In genomic region chr2:131258693-131259092, GRCm38 (mm10) we compare ENCODE assay signal across 25 mouse cellular contexts. TPM values are rescaled to one million over a fixed set of nuclear protein-coding genes. Genes with fewer than 3 reads are reported as not detected.
DNase-seq lines count a peak whose midpoint lies in the region; ATAC-seq and TF ChIP-seq lines count a peak whose summit lies in the region.
"Had no signal": no experiment of that assay in that cellular context is flagged by ENCODE, and none has a peak within 500 bp of the region (broad histone marks: within the 10 kb centered on the region; RNA-seq: fewer than 3 reads in every experiment).

No protein-coding gene starts in this region.

- no peaks in the 10 kb centered on the region for H3K27me3 ChIP-seq in liver, embryonic 13.5 days
- H3K27me3 ChIP-seq in liver, embryonic 11.5 days (replicated peaks; ENCODE audit: control insufficient read depth, insufficient read depth, low read length): no peaks in the 10 kb centered on the region
- H3K27me3 ChIP-seq in MEL (ENCODE audit: control insufficient read depth in 1 of 2, insufficient read depth in 2 of 2, low read length in 2 of 2): no peaks in the 10 kb centered on the region
- no peaks in the 10 kb centered on the region for H3K27me3 ChIP-seq in midbrain, embryonic 14.5 days (ENCODE audit: control insufficient read depth, insufficient read depth, low read length)
- H3K27me3 ChIP-seq: embryonic facial prominence, embryonic 12.5 days; embryonic facial prominence, embryonic 15.5 days; heart, embryonic 13.5 days; hindbrain, embryonic 12.5 days; hindbrain, embryonic 15.5 days; intestine, embryonic 15.5 days had no signal

- H3K4me1 ChIP-seq in liver, embryonic 13.5 days (replicated peaks): peaks cover 76% of the 10 kb centered on the region
- peaks cover 45% of the 10 kb centered on the region for H3K4me1 ChIP-seq in liver, embryonic 11.5 days (replicated peaks; ENCODE audit: control insufficient read depth, insufficient read depth, low read length)
- peaks cover 19 to 39% of the 10 kb centered on the region in 2 experiments for H3K4me1 ChIP-seq in MEL (ENCODE audit: control insufficient read depth in 1 of 2, insufficient read depth in 2 of 2, low read length in 2 of 2)
- peaks cover 10% of the 10 kb centered on the region; the same call in 1 of the 2 replicates for H3K4me1 ChIP-seq in midbrain, embryonic 14.5 days (ENCODE audit: control insufficient read depth, insufficient read depth, low read length)

- no peaks in the 10 kb centered on the region for H3K36me3 ChIP-seq in liver, embryonic 13.5 days
- no peaks in the 10 kb centered on the region for H3K36me3 ChIP-seq in liver, embryonic 11.5 days (ENCODE audit: control insufficient read depth, insufficient read depth, low read length)
- peaks cover 0 to 26% of the 10 kb centered on the region in 2 experiments; a peak in 2 of 4 replicates for H3K36me3 ChIP-seq in MEL (ENCODE audit: control insufficient read depth in 1 of 2, insufficient read depth in 2 of 2, low read length in 2 of 2)
- H3K36me3 ChIP-seq in midbrain, embryonic 14.5 days (ENCODE audit: control insufficient read depth, insufficient read depth, low read length): no peaks in the 10 kb centered on the region
- H3K36me3 ChIP-seq: embryonic facial prominence, embryonic 12.5 days; embryonic facial prominence, embryonic 15.5 days; heart, embryonic 10.5 days; heart, embryonic 13.5 days; hindbrain, embryonic 12.5 days; hindbrain, embryonic 15.5 days; intestine, embryonic 15.5 days had no signal

- H3K4me2 ChIP-seq in liver, embryonic 13.5 days: no peak overlapping the region
- no peak overlapping the region for H3K4me2 ChIP-seq in liver, embryonic 11.5 days
- H3K4me2 ChIP-seq in midbrain, embryonic 14.5 days (ENCODE audit: low read length): no peak overlapping the region
- H3K4me2 ChIP-seq: embryonic facial prominence, embryonic 12.5 days; embryonic facial prominence, embryonic 15.5 days; heart, embryonic 13.5 days; hindbrain, embryonic 12.5 days; hindbrain, embryonic 15.5 days; intestine, embryonic 15.5 days had no signal

- H3K4me3 ChIP-seq in liver, embryonic 13.5 days (replicated peaks): no peak overlapping the region
- H3K4me3 ChIP-seq in liver, embryonic 11.5 days (ENCODE audit: low read depth, low read length): no peak overlapping the region
- no peak overlapping the region for H3K4me3 ChIP-seq in MEL (ENCODE audit: control insufficient read depth in 1 of 2, insufficient read depth in 1 of 2, low read depth in 2 of 2, low read length in 2 of 2)
- H3K4me3 ChIP-seq in midbrain, embryonic 14.5 days (replicated peaks; ENCODE audit: low read depth, low read length): no peak overlapping the region
- H3K4me3 ChIP-seq: embryonic facial prominence, embryonic 12.5 days; embryonic facial prominence, embryonic 15.5 days; heart, adult 2 months; heart, embryonic 10.5 days; heart, embryonic 13.5 days; hindbrain, embryonic 12.5 days; hindbrain, embryonic 15.5 days; intestine, embryonic 15.5 days had no signal

- H3K9ac ChIP-seq in liver, embryonic 13.5 days: no peak overlapping the region
- H3K9ac ChIP-seq in liver, embryonic 11.5 days (ENCODE audit: low read depth, low read length): no peak overlapping the region
- no peak overlapping the region for H3K9ac ChIP-seq in MEL (ENCODE audit: control insufficient read depth, low read depth, low read length, poor library complexity, severe bottlenecking)
- H3K9ac ChIP-seq in midbrain, embryonic 14.5 days (replicated peaks; ENCODE audit: low read length): no peak overlapping the region
- H3K9ac ChIP-seq: embryonic facial prominence, embryonic 12.5 days; embryonic facial prominence, embryonic 15.5 days; forebrain, postnatal 0 days; heart, embryonic 13.5 days; hindbrain, embryonic 12.5 days; hindbrain, embryonic 15.5 days; intestine, embryonic 15.5 days had no signal

- TF ChIP-seq EP300 in MEL (IDR thresholded peaks at IDR 0.05; ENCODE audit: low read depth in 1 of 2, low read length in 2 of 2): no peak

- no peak for ATAC-seq in liver, embryonic 13.5 days (ENCODE audit: low read depth)
- ATAC-seq in liver, embryonic 11.5 days (replicated peaks; ENCODE audit: low FRiP score): no peak
- ATAC-seq in midbrain, embryonic 14.5 days (ENCODE audit: low FRiP score, low TSS enrichment): no peak
- ATAC-seq: activated CD4-positive, CD25-positive, alpha-beta regulatory T cell, adult 4 months; forebrain, embryonic 14.5 days; forebrain, postnatal 0 days; intestine, embryonic 15.5 days had no signal

- 0 out of 2 replicates have a peak overlapping the region, but pooled peaks have one; percentile 44 for H3K27ac ChIP-seq in liver, embryonic 13.5 days
- H3K27ac ChIP-seq in liver, embryonic 11.5 days (ENCODE audit: low read depth, low read length): no peak overlapping the region
- no peak overlapping the region for H3K27ac ChIP-seq in MEL (ENCODE audit: control insufficient read depth, low read depth, low read length)
- H3K27ac ChIP-seq in midbrain, embryonic 14.5 days (replicated peaks; ENCODE audit: low read depth, low read length): no peak overlapping the region
- H3K27ac ChIP-seq: embryonic facial prominence, embryonic 12.5 days; embryonic facial prominence, embryonic 15.5 days; heart, adult 2 months; heart, embryonic 10.5 days; heart, embryonic 13.5 days; hindbrain, embryonic 12.5 days; hindbrain, embryonic 15.5 days; intestine, embryonic 15.5 days had no signal

- TF ChIP-seq CTCF in MEL (IDR thresholded peaks at IDR 0.05 in 2 of 3, conservative IDR thresholded peaks at IDR 0.05 in 1 of 3; ENCODE audit: control insufficient read depth in 1 of 3, insufficient read depth in 1 of 3, low read depth in 2 of 3, low read length in 3 of 3, poor library complexity in 1 of 3, severe bottlenecking in 1 of 3): no peak

- no peak for DNase-seq in liver, embryonic 13.5 days
- DNase-seq in liver, embryonic 11.5 days (ENCODE audit: low spot score): no peak
- DNase-seq in A20 (ENCODE audit: low read depth, low spot score): peak; percentile 27
- DNase-seq in MEL (ENCODE audit: low read depth, low spot score): no peak
- DNase-seq in gastrocnemius, adult 18-20 months (ENCODE audit: low spot score): no peak
- no peak for DNase-seq in midbrain, embryonic 14.5 days
- DNase-seq: adrenal gland, adult 8-10 months; adrenal gland, postnatal 25 days; B cell, adult 2 months; cerebellum, adult 11-12 months; cerebellum, adult 8-10 months; cerebellum, postnatal 10 days; forebrain, postnatal 0 days; gastrocnemius, postnatal 25 days; heart, adult 2 months; heart, postnatal 14 days had no signal

- TF ChIP-seq POLR2A in MEL (IDR thresholded peaks at IDR 0.05; ENCODE audit: control insufficient read depth in 1 of 2, insufficient read depth in 1 of 2, low read depth in 1 of 2, low read length in 2 of 2, poor library complexity in 1 of 2): no peak

- peaks cover 9% of the 10 kb centered on the region for H3K79me2 ChIP-seq in MEL (ENCODE audit: control insufficient read depth, insufficient read depth, low read length, poor library complexity)

- WGBS in liver, embryonic 13.5 days (ENCODE audit: insufficient replicate concordance): 65% methylated on average over 8 of the region's 8 CpGs
- 74% methylated on average over 8 of the region's 8 CpGs for whole genome bisulfite sequencing in liver, embryonic 11.5 days
- WGBS in midbrain, embryonic 14.5 days: 82% methylated on average over 8 of the region's 8 CpGs

- H3K9me3 ChIP-seq in liver, embryonic 13.5 days (replicated peaks): no peaks in the 10 kb centered on the region
- H3K9me3 ChIP-seq in liver, embryonic 11.5 days (ENCODE audit: control insufficient read depth, low read length): no peaks in the 10 kb centered on the region
- no peaks in the 10 kb centered on the region for H3K9me3 ChIP-seq in MEL (replicated peaks; ENCODE audit: insufficient read depth, low read length)
- no peaks in the 10 kb centered on the region for H3K9me3 ChIP-seq in midbrain, embryonic 14.5 days (ENCODE audit: control insufficient read depth, low read length)
- H3K9me3 ChIP-seq: embryonic facial prominence, embryonic 12.5 days; embryonic facial prominence, embryonic 15.5 days; heart, embryonic 10.5 days; heart, embryonic 13.5 days; hindbrain, embryonic 12.5 days; hindbrain, embryonic 15.5 days; intestine, embryonic 15.5 days had no signal

- no peak for TF ChIP-seq RAD21 in MEL (IDR thresholded peaks at IDR 0.05; ENCODE audit: low read depth, low read length)

TF ChIP-seq in MEL, 35 proteins besides CTCF, POLR2A, EP300 and RAD21:
- no peak for TF ChIP-seq USF1 (IDR thresholded peaks at IDR 0.05; ENCODE audit: low read depth, low read length)
- TF ChIP-seq MAZ (IDR thresholded peaks at IDR 0.05; ENCODE audit: low read depth, low read length): no peak
- TF ChIP-seq ZNF384 (IDR thresholded peaks at IDR 0.05; ENCODE audit: low read depth, low read length): peak; percentile 67

RNA-seq across cellular contexts. Expression of gene Pank2, which starts 3.6 kb away (rescaled TPM):
- 21.9 and 27.8 TPM in 2 replicates for polyA plus RNA-seq in liver, embryonic 13.5 days (2015; fragmentation: Nextera tagmentation; extraction: Ambion mirVana)
- polyA plus RNA-seq in liver, embryonic 11.5 days (2014; fragmentation: Nextera tagmentation; extraction: Ambion mirVana): 37.1 and 41.7 TPM in 2 replicates
- 34.9 and 36.0 TPM in 2 replicates for total RNA-seq in MEL (2012; rRNA removed)
- 100 to 1,000 TPM in 1 of 2 experiments, 10 to 100 TPM in 1; 71.8 to 275 TPM for polyA plus RNA-seq in MEL (2012; ENCODE audit: insufficient read depth in 1 of 2, insufficient read length in 2 of 2, low read depth in 1 of 2, low replicate concordance in 2 of 2, missing spikeins in 1 of 2)
- total RNA-seq in gastrocnemius, adult 18-20 months (2021): 10 to 100 TPM; 18.5 to 24.6 TPM
- polyA plus RNA-seq in midbrain, embryonic 14.5 days (2014; fragmentation: Nextera tagmentation; extraction: Ambion mirVana): 26.4 and 34.9 TPM in 2 replicates

RNA-seq across cellular contexts. Expression of gene Mavs, which starts 24.8 kb away (rescaled TPM):
- 27.1 and 31.1 TPM in 2 replicates for polyA plus RNA-seq in liver, embryonic 13.5 days (2015; fragmentation: Nextera tagmentation; extraction: Ambion mirVana)
- 29.7 and 30.0 TPM in 2 replicates for polyA plus RNA-seq in liver, embryonic 11.5 days (2014; fragmentation: Nextera tagmentation; extraction: Ambion mirVana)
- total RNA-seq in MEL (2012; rRNA removed): 21.2 and 21.3 TPM in 2 replicates
- polyA plus RNA-seq in MEL (2012; ENCODE audit: insufficient read depth in 1 of 2, insufficient read length in 2 of 2, low read depth in 1 of 2, low replicate concordance in 2 of 2, missing spikeins in 1 of 2): 10 to 100 TPM in 1 of 2 experiments, not detected in 1; 32.1 TPM
- total RNA-seq in gastrocnemius, adult 18-20 months (2021): 10 to 100 TPM; 41.4 to 43.7 TPM
- 3.8 and 6.8 TPM in 2 replicates for polyA plus RNA-seq in midbrain, embryonic 14.5 days (2014; fragmentation: Nextera tagmentation; extraction: Ambion mirVana)

RNA-seq across cellular contexts. Expression of gene Ap5s1, which starts 51.8 kb away (rescaled TPM):
- 18.1 and 19.7 TPM in 2 replicates for polyA plus RNA-seq in liver, embryonic 13.5 days (2015; fragmentation: Nextera tagmentation; extraction: Ambion mirVana)
- 18.1 and 19.2 TPM in 2 replicates for polyA plus RNA-seq in liver, embryonic 11.5 days (2014; fragmentation: Nextera tagmentation; extraction: Ambion mirVana)
- total RNA-seq in MEL (2012; rRNA removed): 9.6 TPM in 2 replicates
- 10 to 100 TPM in 1 of 2 experiments, not detected in 1; 12.7 TPM for polyA plus RNA-seq in MEL (2012; ENCODE audit: insufficient read depth in 1 of 2, insufficient read length in 2 of 2, low read depth in 1 of 2, low replicate concordance in 2 of 2, missing spikeins in 1 of 2)
- 10 to 100 TPM; 15.8 to 20.2 TPM for total RNA-seq in gastrocnemius, adult 18-20 months (2021)
- polyA plus RNA-seq in midbrain, embryonic 14.5 days (2014; fragmentation: Nextera tagmentation; extraction: Ambion mirVana): 32.5 and 34.3 TPM in 2 replicates
